Mouse (Mus musculus) lung, embryonic 14.5 days (tissue): ENCODE measurements around the gene Sbk3. TPM values are rescaled to one million over a fixed set of nuclear protein-coding genes. Genes with fewer than 3 reads are reported as not detected.

Experiments used
- ATAC-seq: fragments of 200-750 bp; cut with Nextera tagmentation; 2 replicates; pipeline ENCODE4 v1.8.0; 2017; ENCODE audit warnings: mild to moderate bottlenecking, moderate TSS enrichment, moderate library complexity; ENCODE audit not compliant: insufficient read depth
- DNase-seq: peaks from one replicate; pipeline ENCODE4 v3.0.0-alpha.2; 2015
- H3K27ac ChIP-seq: fragments of 300-500 bp; sonication (generic); 2 replicates; pipeline ENCODE4 v1.5.1; 2014; ENCODE audit warnings: low read depth, mild to moderate bottlenecking, moderate library complexity
- H3K27me3 ChIP-seq: fragments of 300-500 bp; sonication (generic); 2 replicates; pipeline ENCODE4 v1.6.1; 2014; ENCODE audit warnings: low read length, control low read depth; ENCODE audit not compliant: insufficient read depth
- H3K36me3 ChIP-seq: fragments of 300-500 bp; sonication (generic); 2 replicates; pipeline ENCODE4 v1.6.1; 2014; ENCODE audit warnings: control low read depth; ENCODE audit not compliant: insufficient read depth
- H3K4me1 ChIP-seq: fragments of 300-500 bp; sonication (generic); 2 replicates; pipeline ENCODE4 v1.6.1; 2014; ENCODE audit warnings: antibody characterized with exemption, control low read depth; ENCODE audit not compliant: insufficient read depth
- H3K4me2 ChIP-seq: fragments of 300-500 bp; sonication (generic); 2 replicates; pipeline ENCODE4 v1.6.1; 2014; ENCODE audit warnings: mild to moderate bottlenecking
- H3K4me3 ChIP-seq: fragments of 300-500 bp; sonication (generic); 2 replicates; pipeline ENCODE4 v1.5.1; 2014; ENCODE audit warnings: low read depth, low read length
- H3K9ac ChIP-seq: fragments of 300-500 bp; sonication (generic); 2 replicates; pipeline ENCODE4 v1.6.1; 2014
- H3K9me3 ChIP-seq: fragments of 300-500 bp; sonication (generic); 2 replicates; pipeline ENCODE4 v1.6.1; 2016; ENCODE audit warnings: low read depth, low read length, control low read depth
- CTCF ChIP-seq: IDR thresholded peaks from 2 replicates; pipeline ENCODE4 v1.5.1; 2016; ENCODE audit warnings: antibody characterized with exemption, low read depth
- WGBS: fragments of 180-500 bp; shearing (Covaris S2); extraction: QIAGEN DNeasy Blood & Tissue Kit; methylation state at CpG from one replicate; pipeline ENCODE4 v1.1.7; 2014; 5-methylcytosine and 5-hydroxymethylcytosine counted together
- polyA plus RNA-seq: library from polyadenylated mRNA; unstranded; fragments of >200 nt; fragmentation: Nextera tagmentation; extraction: Ambion mirVana; gene quantifications from 2 replicates; pipeline ENCODE4 v1.2.1, GENCODE M21; 2014

The Sbk3 gene
- polyA plus RNA-seq, 1 experiment from 2014 or later = 0.76 TPM

GRCm38 (mm10) chr7:4999876-5000275 lies 28.9 kb upstream of the Sbk3 start:
- H3K4me1 ChIP-seq = 0 out of 2 replicates have a peak, but pooled peaks cover 6% of the 10 kb centered on the region

GRCm38 (mm10) chr7:4996934-4997333 lies 26.0 kb upstream of the Sbk3 start:
- Histone ChIP-seq H3K9me3 (peaks cover 6% of the 10 kb centered on the region; the same call in 1 of the 2 replicates), H3K27ac (peak overlapping the region; percentile 74), H3K4me3 (peak overlapping the region; percentile 67), H3K9ac (no peak overlapping the region), H3K36me3 (peaks cover 20% of the 10 kb centered on the region), H3K4me1 (peaks cover 9% of the 10 kb centered on the region; the same call in 1 of the 2 replicates), H3K27me3 (0 out of 2 replicates have a peak, but pooled peaks cover 3% of the 10 kb centered on the region), H3K4me2 (peak overlapping the region; percentile 66)
- 57% methylated on average over 6 of the region's 8 CpGs for WGBS
- no peak for TF ChIP-seq CTCF
- peak; percentile 33 for DNase-seq
- ATAC-seq = no peak

More at GRCm38 (mm10) chr7:4999876-5000275, 28.9 kb upstream of the Sbk3 start:
- no peak overlapping the region for H3K4me2 ChIP-seq
- no peaks in the 10 kb centered on the region for H3K27me3 ChIP-seq
- WGBS = 69% methylated on average over 2 of the region's 2 CpGs
- no peaks in the 10 kb centered on the region for H3K9me3 ChIP-seq
- 0 out of 2 replicates have a peak, but pooled peaks have one; percentile 10 for TF ChIP-seq CTCF
- DNase-seq = no peak
- no peaks in the 10 kb centered on the region for H3K36me3 ChIP-seq
- ATAC-seq = no peak
- no peak overlapping the region for H3K4me3 ChIP-seq
- H3K27ac ChIP-seq = no peak overlapping the region
- H3K9ac ChIP-seq = no peak overlapping the region

- 5% methylated on average over 15 of the region's 26 CpGs for WGBS
These were observed 25.3 kb upstream of the Sbk3 start, which contains the start of gene Zfp579 for GRCm38 (mm10) chr7:4996003-4996895. TSS of gene Zfp579 (minus strand) at chr7:4996158.

DNA sequence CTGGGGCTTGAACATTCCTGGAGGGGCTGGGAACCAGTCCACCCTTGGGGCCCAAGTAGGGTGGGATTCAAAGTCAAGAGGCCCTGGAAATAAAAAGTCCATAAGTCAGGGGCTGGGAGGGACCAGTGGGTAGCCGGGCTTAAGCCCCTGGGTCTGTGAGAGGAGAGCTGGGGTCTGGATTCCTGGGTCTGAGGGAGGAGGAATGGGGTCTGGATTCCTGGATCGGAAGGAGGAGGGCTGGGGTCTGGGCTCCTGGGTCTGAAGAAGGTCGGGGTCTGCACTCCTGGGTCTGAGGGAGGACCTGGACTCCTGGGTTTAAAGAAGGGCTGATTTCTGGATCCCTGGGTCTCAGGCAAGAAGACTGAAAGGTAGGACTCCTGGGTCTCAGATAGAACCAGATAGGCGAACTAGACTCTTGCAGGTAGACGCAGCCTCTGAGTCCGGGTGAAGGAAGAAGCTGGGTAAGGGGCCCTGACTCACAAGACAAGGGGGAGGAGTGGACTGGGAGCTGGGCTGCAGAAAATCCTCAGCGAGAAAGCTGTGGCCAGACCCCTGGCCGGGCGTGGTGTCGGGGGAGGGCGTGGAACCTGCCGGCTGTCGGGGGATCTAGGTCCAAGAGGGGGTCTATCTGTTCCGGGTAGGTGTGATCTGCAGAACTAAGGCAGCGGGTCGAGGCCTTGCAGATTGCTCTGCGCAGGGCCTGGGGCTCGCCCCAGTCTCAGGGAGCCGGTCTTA lies 24.5 kb upstream of the Sbk3 start:
- peaks cover 9% of the 10 kb centered on the region; the same call in 1 of the 2 replicates for H3K4me1 ChIP-seq
- no peak for TF ChIP-seq CTCF
- DNase-seq = no peak
- peak overlapping the region; percentile 67 for H3K4me3 ChIP-seq
- H3K36me3 ChIP-seq = peaks cover 24% of the 10 kb centered on the region
- 7% methylated on average over 19 of the region's 19 CpGs for WGBS
- H3K27ac ChIP-seq = peak overlapping the region; percentile 74; the same call in 1 of the 2 replicates
- peak overlapping the region; percentile 66 for H3K4me2 ChIP-seq
- H3K9me3 ChIP-seq = peaks cover 6% of the 10 kb centered on the region; the same call in 1 of the 2 replicates
- peak; percentile 13; the same call in 1 of the 2 replicates for ATAC-seq
- H3K27me3 ChIP-seq = 0 out of 2 replicates have a peak, but pooled peaks cover 3% of the 10 kb centered on the region
- peak overlapping the region; percentile 85 for H3K9ac ChIP-seq

More at GRCm38 (mm10) chr7:4996003-4996895, 25.3 kb upstream of the Sbk3 start, which contains the start of gene Zfp579:
- Histone ChIP-seq H3K27me3 (0 out of 2 replicates have a peak, but pooled peaks cover 3% of the 10 kb centered on the region), H3K4me2 (peak within 1 kb of the TSS; percentile 66), H3K27ac (peak within 1 kb of the TSS; percentile 74), H3K9me3 (peaks cover 6% of the 10 kb centered on the region; the same call in 1 of the 2 replicates), H3K4me1 (peaks cover 9% of the 10 kb centered on the region; the same call in 1 of the 2 replicates), H3K4me3 (peak within 1 kb of the TSS; percentile 67), H3K36me3 (peaks cover 24% of the 10 kb centered on the region), H3K9ac (peak within 1 kb of the TSS; percentile 85)
- DNase-seq (peak; percentile 95), ATAC-seq (peak; percentile 89)
- TF ChIP-seq CTCF = no peak

DNA sequence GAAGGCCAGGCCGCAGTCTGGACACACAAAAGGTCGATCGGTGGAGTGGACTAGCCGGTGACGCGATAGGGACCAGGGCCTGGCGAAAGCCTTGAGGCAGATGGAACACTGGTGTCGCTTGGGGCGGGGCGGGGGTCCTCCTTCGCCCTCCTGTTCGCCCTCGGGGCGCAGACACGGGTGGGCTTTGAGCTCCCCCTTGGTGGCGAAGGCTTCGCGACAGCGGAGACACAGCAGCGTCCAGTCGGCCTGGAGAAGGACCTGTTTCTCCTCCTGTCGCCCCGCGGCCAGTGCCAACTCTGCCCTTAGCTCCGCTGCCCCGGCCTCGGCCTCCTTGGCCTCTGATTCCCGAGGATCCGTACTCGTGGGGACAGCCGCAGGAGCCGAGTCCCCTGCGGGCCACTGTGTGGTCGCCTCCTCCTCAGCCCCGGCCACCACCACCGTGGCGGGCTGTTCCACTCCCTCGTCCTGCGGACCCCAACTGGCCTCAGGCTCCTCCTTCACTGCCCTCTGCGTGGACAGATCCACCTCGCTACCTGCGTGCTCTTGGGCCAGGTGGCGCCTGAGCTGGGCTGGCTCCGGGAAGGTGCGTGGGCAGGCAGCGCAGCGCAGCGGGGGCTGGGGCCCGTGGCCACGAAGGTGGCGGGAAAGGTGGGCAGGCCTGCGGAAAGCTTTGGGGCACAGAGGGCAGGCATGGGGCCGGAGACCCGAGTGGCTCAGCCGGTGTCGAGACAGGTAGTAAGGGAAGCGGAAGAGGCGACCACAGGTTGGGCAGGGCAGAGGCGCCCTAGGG lies 23.2 kb upstream of the Sbk3 start:
- peaks cover 6% of the 10 kb centered on the region; the same call in 1 of the 2 replicates for H3K9me3 ChIP-seq
- peaks cover 24% of the 10 kb centered on the region for H3K36me3 ChIP-seq
- no peak for DNase-seq
- no peak overlapping the region for H3K9ac ChIP-seq
- peak overlapping the region; percentile 66; the same call in 1 of the 2 replicates for H3K4me2 ChIP-seq
- peaks cover 9% of the 10 kb centered on the region; the same call in 1 of the 2 replicates for H3K4me1 ChIP-seq
- TF ChIP-seq CTCF = no peak
- 0 out of 2 replicates have a peak, but pooled peaks cover 3% of the 10 kb centered on the region for H3K27me3 ChIP-seq
- no peak for ATAC-seq
- no peak overlapping the region for H3K27ac ChIP-seq
- 53% methylated on average over 59 of the region's 59 CpGs for WGBS
- H3K4me3 ChIP-seq = peak overlapping the region; percentile 67
